Mouse (Mus musculus) forebrain, embryonic 14.5 days (tissue): ENCODE measurements around the gene Msi2. TPM values are rescaled to one million over a fixed set of nuclear protein-coding genes. Genes with fewer than 3 reads are reported as not detected.

Experiments
- ATAC-seq: fragments of 200-750 bp; cut with Nextera tagmentation; 2 replicates; pipeline ENCODE4 v1.8.0; 2017; ENCODE audit warnings: mild to moderate bottlenecking, moderate library complexity
- DNase-seq: peaks from one replicate; pipeline ENCODE4 v3.0.0-alpha.2; 2015; ENCODE audit warnings: low spot score
- H3K27ac ChIP-seq: fragments of 300-500 bp; sonication (generic); 2 replicates; pipeline ENCODE4 v1.5.1; 2014; ENCODE audit warnings: low read depth, mild to moderate bottlenecking, control low read depth, low read length, moderate library complexity
- H3K27me3 ChIP-seq: fragments of 300-500 bp; sonication (generic); replicated peaks from 2 replicates; pipeline ENCODE4 v1.6.1; 2014; ENCODE audit warnings: low read length, control low read depth, mixed read lengths; ENCODE audit not compliant: control insufficient read depth, insufficient read depth
- H3K36me3 ChIP-seq: fragments of 300-500 bp; sonication (generic); 2 replicates; pipeline ENCODE4 v1.6.1; 2014; ENCODE audit warnings: low read length, control low read depth; ENCODE audit not compliant: control insufficient read depth, insufficient read depth
- H3K4me1 ChIP-seq: fragments of 300-500 bp; sonication (generic); 2 replicates; pipeline ENCODE4 v1.6.1; 2014; ENCODE audit warnings: antibody characterized with exemption, low read length, control low read depth; ENCODE audit not compliant: control insufficient read depth, insufficient read depth
- H3K4me2 ChIP-seq: fragments of 300-500 bp; sonication (generic); 2 replicates; pipeline ENCODE4 v1.6.1; 2014; ENCODE audit warnings: mild to moderate bottlenecking, control low read depth, low read length
- H3K4me3 ChIP-seq: fragments of 300-500 bp; sonication (generic); 2 replicates; pipeline ENCODE4 v1.5.1; 2014; ENCODE audit warnings: low read depth, low read length, control low read depth
- H3K9ac ChIP-seq: fragments of 300-500 bp; sonication (generic); 2 replicates; pipeline ENCODE4 v1.6.1; 2014; ENCODE audit warnings: mild to moderate bottlenecking, low read length, control low read depth, moderate library complexity
- H3K9me3 ChIP-seq: fragments of 300-500 bp; sonication (generic); replicated peaks from 2 replicates; pipeline ENCODE4 v1.6.1; 2016; ENCODE audit warnings: low read length, control low read depth, mixed read lengths; ENCODE audit not compliant: control insufficient read depth
- WGBS: fragments of 180-500 bp; shearing (Covaris S2); extraction: QIAGEN DNeasy Blood & Tissue Kit; methylation state at CpG from one replicate; pipeline ENCODE4 v1.1.7; 2014; 5-methylcytosine and 5-hydroxymethylcytosine counted together
- polyA plus RNA-seq: library from polyadenylated mRNA; unstranded; fragments of >200 nt; fragmentation: Nextera tagmentation; extraction: Ambion mirVana; gene quantifications from 2 replicates; pipeline ENCODE4 v1.2.1, GENCODE M21; 2014

The Msi2 gene
- polyA plus RNA-seq, 1 experiment from 2014 or later = 19.9 TPM

DNA sequence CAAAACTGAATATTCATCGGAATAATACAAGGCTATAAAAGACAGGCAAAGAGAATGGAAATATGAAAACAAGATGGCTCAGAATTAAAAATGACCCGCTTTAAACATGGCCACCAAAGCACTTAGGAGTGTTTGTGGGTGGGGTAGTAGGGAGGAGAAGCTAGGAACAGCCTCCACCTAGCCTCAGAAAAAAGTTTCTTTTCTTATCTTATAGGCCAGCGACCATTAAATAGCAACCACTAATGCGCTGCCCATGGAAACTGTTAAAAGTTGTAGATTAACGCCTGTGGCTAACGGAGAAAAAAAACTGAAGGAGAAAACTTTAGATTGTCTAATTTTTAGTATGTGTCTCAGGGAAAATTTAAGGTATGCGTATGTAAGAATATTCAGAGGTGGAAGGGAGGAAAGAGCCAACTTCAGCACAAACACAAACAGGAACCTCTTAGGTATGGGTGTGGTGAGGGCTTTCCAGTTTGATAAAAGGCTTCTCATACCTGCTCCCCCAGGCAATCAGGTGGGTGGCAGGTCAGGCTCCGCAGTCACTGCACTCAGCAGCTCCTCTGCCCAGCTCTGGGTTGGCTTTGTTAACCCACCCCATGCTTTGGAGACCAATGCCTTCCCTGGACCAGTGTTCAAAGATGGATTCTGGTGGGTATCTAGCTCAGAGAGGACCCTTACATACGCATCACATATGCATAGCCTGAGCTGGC lies 298.5 kb downstream of the Msi2 start:
- H3K9ac ChIP-seq = no peak overlapping the region
- ATAC-seq = no peak
- H3K4me1 ChIP-seq = peaks cover 24% of the 10 kb centered on the region
- no peak overlapping the region for H3K4me2 ChIP-seq
- H3K9me3 ChIP-seq = no peaks in the 10 kb centered on the region
- no peaks in the 10 kb centered on the region for H3K27me3 ChIP-seq
- no peak overlapping the region for H3K27ac ChIP-seq
- 82% methylated on average over 9 of the region's 9 CpGs for WGBS
- H3K36me3 ChIP-seq = no peaks in the 10 kb centered on the region
- H3K4me3 ChIP-seq = no peak overlapping the region
- no peak for DNase-seq

DNA sequence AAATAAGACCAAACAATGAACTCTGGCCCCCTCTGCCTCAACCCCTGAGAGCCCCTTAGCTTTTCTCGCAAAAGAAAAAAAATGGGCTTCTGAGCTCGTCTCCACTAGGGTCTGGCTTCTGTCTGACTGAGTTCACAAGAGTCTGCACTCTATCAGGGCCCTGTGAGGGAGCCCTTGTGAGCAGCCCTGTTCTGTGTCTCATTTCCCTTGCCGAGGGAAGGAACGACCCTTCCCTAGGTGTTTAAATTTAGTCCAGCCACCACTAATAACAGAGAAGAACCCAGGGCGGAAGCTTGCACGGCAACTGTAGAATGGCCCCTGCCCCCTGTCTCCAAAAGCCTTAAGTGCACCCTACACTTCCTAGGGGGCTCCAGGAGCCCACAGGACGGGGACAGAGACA lies 299.2 kb downstream of the Msi2 start:
- no peaks in the 10 kb centered on the region for H3K36me3 ChIP-seq
- DNase-seq = no peak
- no peak overlapping the region for H3K9ac ChIP-seq
- H3K9me3 ChIP-seq = no peaks in the 10 kb centered on the region
- no peak for ATAC-seq
- H3K4me2 ChIP-seq = no peak overlapping the region
- H3K27me3 ChIP-seq = no peaks in the 10 kb centered on the region
- no peak overlapping the region for H3K27ac ChIP-seq
- 57% methylated on average over 7 of the region's 7 CpGs for WGBS
- peaks cover 24% of the 10 kb centered on the region for H3K4me1 ChIP-seq
- H3K4me3 ChIP-seq = no peak overlapping the region

DNA sequence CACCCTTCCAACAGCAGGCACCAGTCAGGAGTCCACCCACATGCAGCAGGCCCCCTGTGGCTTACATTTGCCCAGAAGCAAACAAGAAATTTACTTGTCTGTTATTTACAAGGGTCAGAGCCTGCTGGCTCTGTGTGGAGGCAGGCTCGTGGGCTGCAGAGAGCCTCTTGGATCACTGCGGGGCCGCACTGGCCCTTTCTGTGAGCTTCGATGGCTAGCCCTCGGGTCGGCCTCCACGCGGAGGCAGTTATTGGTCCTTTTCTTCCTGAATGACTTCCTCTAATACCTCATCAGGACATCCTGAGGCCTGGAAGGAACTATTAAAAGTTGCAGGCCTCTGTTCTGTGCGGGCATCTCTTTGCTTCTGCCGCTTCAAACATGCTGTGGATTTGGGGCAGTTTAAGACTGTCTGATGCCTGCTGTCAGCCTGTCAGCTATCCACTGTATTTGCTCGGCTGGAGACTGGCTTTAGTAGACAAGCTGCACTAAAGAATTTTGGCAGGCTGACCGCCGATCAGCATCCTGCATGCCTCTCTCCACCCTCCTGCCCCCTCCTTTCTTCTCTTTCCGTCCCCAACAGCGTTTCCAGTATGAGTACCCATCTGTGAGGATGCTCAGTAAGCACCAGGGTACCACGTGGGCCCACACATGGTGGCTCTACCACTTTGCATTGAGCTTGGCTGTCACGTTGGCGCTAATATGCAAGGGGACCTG lies 304.0 kb downstream of the Msi2 start:
- Histone ChIP-seq H3K36me3 (no peaks in the 10 kb centered on the region), H3K27ac (0 out of 2 replicates have a peak overlapping the region, but pooled peaks have one; percentile 22), H3K9me3 (no peaks in the 10 kb centered on the region), H3K27me3 (no peaks in the 10 kb centered on the region), H3K4me2 (no peak overlapping the region), H3K4me1 (peaks cover 12% of the 10 kb centered on the region), H3K9ac (no peak overlapping the region), H3K4me3 (no peak overlapping the region)
- DNase-seq = peak; percentile 76
- peak; percentile 67 for ATAC-seq
- 23% methylated on average over 18 of the region's 18 CpGs for WGBS

DNA sequence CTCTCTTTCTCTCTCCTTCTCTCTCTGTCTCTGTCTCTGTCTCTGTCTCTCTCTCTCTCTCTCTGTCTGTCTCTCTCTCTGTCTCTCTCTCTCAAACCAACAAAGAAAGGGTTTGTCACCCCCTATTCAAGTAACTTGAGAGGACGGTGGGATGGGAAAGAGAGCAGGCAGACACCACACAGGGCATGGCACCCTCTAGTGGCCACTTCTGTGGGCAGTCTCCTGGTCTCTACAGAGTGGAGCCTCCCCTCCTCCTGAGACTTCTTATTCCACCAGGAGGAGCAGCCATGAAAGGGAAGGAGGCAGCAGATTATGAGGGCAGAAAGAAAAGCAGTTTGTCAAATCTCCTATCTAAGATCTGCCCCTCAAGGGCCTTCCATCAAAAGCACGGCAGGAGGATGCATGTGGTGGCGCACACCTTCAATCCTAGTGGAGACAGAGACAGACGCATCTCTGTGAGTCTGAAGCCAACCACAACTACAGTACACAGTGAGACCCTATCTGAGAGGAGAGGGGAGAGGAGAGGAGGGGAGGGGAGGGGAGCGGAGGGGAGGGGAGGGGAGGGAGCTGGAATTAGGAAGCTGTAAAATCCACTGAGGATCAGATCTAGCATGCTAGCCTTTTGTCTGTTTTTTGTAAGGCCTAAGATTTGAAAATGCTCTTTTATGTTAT lies 305.8 kb downstream of the Msi2 start:
- Histone ChIP-seq H3K27ac (peak overlapping the region; percentile 39; the same call in 1 of the 2 replicates), H3K27me3 (no peaks in the 10 kb centered on the region), H3K4me2 (no peak overlapping the region), H3K9me3 (no peaks in the 10 kb centered on the region), H3K9ac (no peak overlapping the region), H3K4me1 (peaks cover 20% of the 10 kb centered on the region), H3K4me3 (no peak overlapping the region), H3K36me3 (no peaks in the 10 kb centered on the region)
- DNase-seq (peak; percentile 86), ATAC-seq (peak; percentile 78)
- WGBS = 22% methylated on average over 4 of the region's 5 CpGs

DNA sequence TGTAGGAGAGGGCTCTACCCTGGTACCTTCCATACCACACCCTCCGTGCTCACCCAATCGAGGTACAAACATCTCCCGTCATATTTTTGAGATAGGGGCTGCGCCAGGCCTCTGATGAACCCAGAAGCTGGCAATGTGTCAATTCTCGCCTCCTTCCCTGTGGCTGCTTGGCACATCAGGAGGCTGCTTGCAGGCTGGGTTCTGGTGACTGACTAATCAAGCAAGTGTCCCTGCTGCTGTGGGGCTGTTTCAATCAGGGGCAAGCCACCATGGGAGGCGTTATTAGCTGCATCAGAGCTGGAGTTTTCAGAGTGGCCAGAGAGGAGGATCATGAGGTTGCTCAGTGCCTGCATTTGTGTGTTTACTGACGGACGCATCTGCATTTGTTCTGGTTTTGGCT lies 310.0 kb downstream of the Msi2 start:
- no peak overlapping the region for H3K4me3 ChIP-seq
- peak; percentile 57 for DNase-seq
- 68% methylated on average over 8 of the region's 8 CpGs for WGBS
- no peak for ATAC-seq
- no peak overlapping the region for H3K9ac ChIP-seq
- H3K4me1 ChIP-seq = peaks cover 43% of the 10 kb centered on the region
- H3K27ac ChIP-seq = no peak overlapping the region
- no peaks in the 10 kb centered on the region for H3K9me3 ChIP-seq
- no peaks in the 10 kb centered on the region for H3K36me3 ChIP-seq
- H3K27me3 ChIP-seq = no peaks in the 10 kb centered on the region
- no peak overlapping the region for H3K4me2 ChIP-seq

DNA sequence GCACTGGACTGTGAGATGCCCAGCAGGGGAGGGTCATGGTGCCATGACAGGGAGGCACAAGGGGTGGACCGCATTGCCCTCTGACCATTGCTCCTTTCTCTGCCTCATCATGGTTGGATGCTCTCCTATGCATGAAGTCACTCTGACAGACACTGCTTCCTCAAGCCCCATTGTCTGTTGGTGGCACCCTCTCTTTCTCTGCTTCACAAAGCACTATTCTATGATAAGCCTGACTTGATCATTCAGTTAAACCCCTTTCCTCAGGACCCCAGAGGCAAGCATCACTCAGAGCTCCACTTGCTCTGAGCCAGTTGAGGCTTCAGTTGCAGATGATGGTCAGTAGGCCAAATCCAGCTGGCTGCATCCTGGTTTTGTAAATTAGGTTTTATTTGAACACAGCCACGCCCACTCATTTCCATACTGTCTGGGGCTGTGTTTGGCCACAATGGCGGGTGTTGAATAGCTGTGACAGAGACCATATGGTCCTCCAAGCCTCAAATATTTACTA lies 311.9 kb downstream of the Msi2 start:
- H3K4me2 ChIP-seq = no peak overlapping the region
- H3K36me3 ChIP-seq = no peaks in the 10 kb centered on the region
- no peaks in the 10 kb centered on the region for H3K9me3 ChIP-seq
- DNase-seq (peak; percentile 77), ATAC-seq (peak; percentile 33; the same call in 1 of the 2 replicates)
- peaks cover 55% of the 10 kb centered on the region for H3K4me1 ChIP-seq
- WGBS = 50% methylated on average over 3 of the region's 3 CpGs
- no peaks in the 10 kb centered on the region for H3K27me3 ChIP-seq
- H3K27ac ChIP-seq = peak overlapping the region; percentile 9; the same call in 1 of the 2 replicates
- H3K4me3 ChIP-seq = no peak overlapping the region
- no peak overlapping the region for H3K9ac ChIP-seq

DNA sequence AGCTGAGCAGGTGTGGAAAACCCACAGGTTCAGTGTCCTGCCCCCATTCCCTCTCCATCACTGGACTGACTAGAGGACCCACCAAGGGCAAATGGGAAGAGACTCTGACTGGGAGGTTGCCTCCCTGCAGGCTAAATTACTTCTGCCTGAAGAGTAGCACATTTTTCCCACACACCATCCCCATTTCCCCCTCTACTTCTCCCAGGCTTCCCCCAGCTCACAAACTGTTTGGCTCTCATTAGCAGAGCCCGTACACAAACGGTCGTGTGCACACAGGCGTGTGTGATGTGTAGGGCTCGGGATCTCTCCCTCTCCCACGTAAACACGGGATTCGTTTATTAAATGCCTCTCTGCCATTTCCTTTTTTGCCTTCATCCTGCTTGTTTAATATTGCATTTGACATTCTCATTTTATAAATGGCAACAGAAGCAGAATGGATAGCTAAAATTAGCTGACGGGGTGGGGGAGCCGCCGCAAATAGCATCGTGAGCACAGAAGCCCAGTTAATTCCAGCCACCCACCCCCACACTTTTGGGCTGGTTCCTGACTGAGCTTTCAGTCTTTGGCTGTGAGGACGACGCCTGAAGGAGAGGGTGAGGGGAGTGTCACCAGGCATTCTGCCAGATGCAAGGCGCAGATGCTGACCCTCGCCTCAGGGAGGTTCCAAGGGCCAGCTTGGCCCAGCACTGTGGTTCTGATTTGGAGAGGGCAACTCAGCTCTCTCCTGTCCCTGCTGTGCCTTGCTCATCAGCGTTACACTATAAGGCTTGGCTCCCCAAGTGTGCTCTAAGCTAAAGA lies 313.3 kb downstream of the Msi2 start:
- Histone ChIP-seq H3K27me3 (no peaks in the 10 kb centered on the region), H3K36me3 (no peaks in the 10 kb centered on the region), H3K4me1 (peaks cover 61% of the 10 kb centered on the region), H3K9ac (peak overlapping the region; percentile 37), H3K4me3 (no peak overlapping the region), H3K27ac (peak overlapping the region; percentile 72), H3K9me3 (no peaks in the 10 kb centered on the region), H3K4me2 (peak overlapping the region; percentile 40)
- 5% methylated on average over 17 of the region's 17 CpGs for WGBS
- peak; percentile 69 for ATAC-seq
- DNase-seq = peak; percentile 85

DNA sequence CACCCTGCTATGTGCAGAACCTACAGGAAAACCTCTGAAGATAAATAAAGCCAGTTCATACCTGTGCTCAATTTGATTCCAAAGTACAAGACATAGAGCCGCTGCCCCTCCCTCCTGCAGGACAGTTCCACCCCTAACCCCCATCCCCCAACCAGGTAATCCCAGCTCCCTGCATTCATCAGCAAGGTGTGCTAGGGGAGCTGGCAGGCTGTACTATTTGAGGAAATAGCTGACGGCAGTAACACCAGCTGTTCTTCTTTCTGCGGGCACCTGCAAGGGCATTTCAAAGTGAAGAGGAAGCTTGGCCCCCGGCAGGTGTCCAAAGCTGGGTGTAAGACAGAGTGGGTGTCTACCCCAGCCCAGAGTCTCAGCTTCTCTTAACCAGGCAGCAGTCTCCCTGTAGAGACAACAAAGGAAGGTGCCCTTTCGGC lies 314.1 kb downstream of the Msi2 start:
- Histone ChIP-seq H3K4me2 (peak overlapping the region; percentile 40), H3K4me3 (no peak overlapping the region), H3K27me3 (no peaks in the 10 kb centered on the region), H3K4me1 (peaks cover 61% of the 10 kb centered on the region), H3K27ac (peak overlapping the region; percentile 72), H3K9me3 (no peaks in the 10 kb centered on the region), H3K36me3 (no peaks in the 10 kb centered on the region), H3K9ac (peak overlapping the region; percentile 18; the same call in 1 of the 2 replicates)
- DNase-seq (no peak), ATAC-seq (0 out of 2 replicates have a peak, but pooled peaks have one; percentile 5)
- WGBS = 54% methylated on average over 5 of the region's 5 CpGs
